Mouse (Mus musculus) kidney, embryonic 15.5 days (tissue): ENCODE results near the gene Cfap61. TPM values are rescaled to one million over a fixed set of nuclear protein-coding genes. Genes with fewer than 3 reads are reported as not detected.
A peak's percentile ranks its signal among the peaks of the same experiment; 100 is the strongest.

Source experiments
- ATAC-seq: fragments of 200-750 bp; cut with Nextera tagmentation; replicated peaks from 2 replicates; pipeline ENCODE4 v1.8.0; 2017; ENCODE audit warnings: moderate TSS enrichment; ENCODE audit not compliant: low FRiP score
- H3K27ac ChIP-seq: fragments of 300-500 bp; sonication (generic); 2 replicates; pipeline ENCODE4 v1.5.1; 2015; ENCODE audit warnings: mild to moderate bottlenecking, inconsistent platforms
- H3K27me3 ChIP-seq: fragments of 300-500 bp; sonication (generic); 2 replicates; pipeline ENCODE4 v1.6.1; 2015; ENCODE audit warnings: inconsistent platforms
- H3K36me3 ChIP-seq: fragments of 300-500 bp; sonication (generic); 2 replicates; pipeline ENCODE4 v1.6.1; 2015; ENCODE audit warnings: inconsistent platforms
- H3K4me1 ChIP-seq: fragments of 300-500 bp; sonication (generic); 2 replicates; pipeline ENCODE4 v1.6.1; 2015; ENCODE audit warnings: inconsistent platforms
- H3K4me2 ChIP-seq: fragments of 300-500 bp; sonication (generic); 2 replicates; pipeline ENCODE4 v1.6.1; 2015; ENCODE audit warnings: moderate library complexity, mild to moderate bottlenecking, inconsistent platforms
- H3K4me3 ChIP-seq: fragments of 300-500 bp; sonication (generic); replicated peaks from 2 replicates; pipeline ENCODE4 v1.5.1; 2015; ENCODE audit warnings: mild to moderate bottlenecking, inconsistent platforms
- H3K9ac ChIP-seq: fragments of 300-500 bp; sonication (generic); 2 replicates; pipeline ENCODE4 v1.6.1; 2015; ENCODE audit warnings: mild to moderate bottlenecking, inconsistent platforms
- H3K9me3 ChIP-seq: fragments of 300-500 bp; sonication (generic); replicated peaks from 2 replicates; pipeline ENCODE4 v1.6.1; 2016; ENCODE audit warnings: inconsistent platforms
- WGBS: fragments of 180-500 bp; shearing (Covaris S2); methylation state at CpG from one replicate; pipeline ENCODE4 v1.1.7; 2015; ENCODE audit warnings: mixed read lengths; 5-methylcytosine and 5-hydroxymethylcytosine counted together
- polyA plus RNA-seq: library from polyadenylated mRNA; unstranded; fragments of >200 nt; fragmentation: Nextera tagmentation; extraction: Ambion mirVana; gene quantifications from 2 replicates; pipeline ENCODE4 v1.2.1, GENCODE M21; 2015

The Cfap61 gene
- polyA plus RNA-seq, 1 experiment from 2014 or later, result 3.1 TPM

DNA sequence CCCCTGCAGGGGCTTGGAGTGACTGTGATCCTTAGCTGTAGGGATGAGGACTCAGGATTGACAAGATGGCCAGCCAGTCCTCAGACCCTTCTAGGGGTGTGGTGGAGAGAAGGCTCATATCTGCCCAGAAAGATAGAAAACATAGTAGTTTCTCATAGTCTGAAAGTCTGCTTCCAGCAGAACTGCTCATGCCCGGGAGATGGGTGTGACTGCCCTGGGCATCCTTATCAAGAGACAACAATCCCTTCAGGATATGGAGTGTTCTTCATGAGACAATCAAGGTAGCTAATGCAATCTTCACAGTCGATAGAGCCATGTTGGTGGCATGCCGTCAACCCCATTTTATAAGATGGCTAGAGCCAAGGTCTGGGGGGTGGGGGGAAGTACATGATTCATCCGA, 173.4 kb downstream of the Cfap61 start:
- Histone ChIP-seq H3K4me3 (no peak overlapping the region), H3K4me2 (no peak overlapping the region), H3K27ac (no peak overlapping the region), H3K9ac (no peak overlapping the region), H3K4me1 (no peaks in the 10 kb centered on the region), H3K36me3 (no peaks in the 10 kb centered on the region), H3K9me3 (no peaks in the 10 kb centered on the region), H3K27me3 (no peaks in the 10 kb centered on the region)
- no peak for ATAC-seq
- 87% methylated on average over 4 of the region's 4 CpGs for WGBS

GRCm38 (mm10) chr2:146109921-146110320, 175.3 kb downstream of the Cfap61 start:
- Histone ChIP-seq H3K27me3 (no peaks in the 10 kb centered on the region), H3K27ac (no peak overlapping the region), H3K4me1 (no peaks in the 10 kb centered on the region), H3K9me3 (no peaks in the 10 kb centered on the region), H3K36me3 (no peaks in the 10 kb centered on the region), H3K4me2 (no peak overlapping the region), H3K4me3 (no peak overlapping the region), H3K9ac (no peak overlapping the region)
- whole genome bisulfite sequencing, result 85% methylated on average over 9 of the region's 9 CpGs
- no peak for ATAC-seq

GRCm38 (mm10) chr2:146116282-146116681, 181.7 kb downstream of the Cfap61 start:
- Histone ChIP-seq H3K4me1 (peaks cover 10% of the 10 kb centered on the region), H3K4me3 (no peak overlapping the region), H3K9ac (no peak overlapping the region), H3K4me2 (no peak overlapping the region), H3K36me3 (no peaks in the 10 kb centered on the region), H3K27me3 (no peaks in the 10 kb centered on the region), H3K27ac (no peak overlapping the region), H3K9me3 (no peaks in the 10 kb centered on the region)
- 78% methylated on average over 6 of the region's 6 CpGs for WGBS
- no peak for ATAC-seq

DNA sequence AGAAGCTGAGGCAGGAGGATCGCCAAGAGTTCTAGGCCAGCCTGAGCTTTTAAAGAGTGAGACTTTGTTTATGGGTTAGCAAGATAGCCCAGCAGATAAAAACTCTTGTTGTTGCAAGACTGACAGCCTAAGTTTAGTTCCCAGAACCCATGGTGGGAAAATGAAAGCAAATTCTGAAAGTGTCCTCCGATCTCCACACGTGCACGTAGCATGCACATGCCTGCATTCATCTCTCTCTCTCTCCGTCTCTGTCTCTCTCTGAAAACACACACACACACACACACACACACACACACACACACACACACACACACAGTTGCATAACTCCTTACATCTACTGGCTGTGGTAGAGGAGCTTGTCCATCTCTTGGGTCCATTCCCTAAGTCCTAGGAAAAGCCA, 182.1 kb downstream of the Cfap61 start:
- H3K4me3 ChIP-seq, result no peak overlapping the region
- peaks cover 10% of the 10 kb centered on the region for H3K4me1 ChIP-seq
- no peak overlapping the region for H3K4me2 ChIP-seq
- WGBS, result 94% methylated on average over 5 of the region's 5 CpGs
- no peak for ATAC-seq
- H3K9me3 ChIP-seq, result no peaks in the 10 kb centered on the region
- no peaks in the 10 kb centered on the region for H3K27me3 ChIP-seq
- no peaks in the 10 kb centered on the region for H3K36me3 ChIP-seq
- H3K9ac ChIP-seq, result no peak overlapping the region
- no peak overlapping the region for H3K27ac ChIP-seq

- Histone ChIP-seq H3K27me3 (no peaks in the 10 kb centered on the region), H3K4me2 (no peak overlapping the region), H3K27ac (no peak overlapping the region), H3K4me3 (no peak overlapping the region), H3K4me1 (peaks cover 10% of the 10 kb centered on the region), H3K9me3 (no peaks in the 10 kb centered on the region), H3K9ac (no peak overlapping the region), H3K36me3 (no peaks in the 10 kb centered on the region)
- ATAC-seq, result 0 out of 2 replicates have a peak, but pooled peaks have one; percentile 52
- WGBS, result 51% methylated on average over 17 of the region's 17 CpGs
Measured at GRCm38 (mm10) chr2:146117191-146117914, 182.8 kb downstream of the Cfap61 start.

GRCm38 (mm10) chr2:146117915-146118403, 183.4 kb downstream of the Cfap61 start:
- Histone ChIP-seq H3K27ac (no peak overlapping the region), H3K9me3 (no peaks in the 10 kb centered on the region), H3K9ac (no peak overlapping the region), H3K4me1 (peaks cover 10% of the 10 kb centered on the region), H3K27me3 (no peaks in the 10 kb centered on the region), H3K36me3 (no peaks in the 10 kb centered on the region), H3K4me3 (no peak overlapping the region), H3K4me2 (no peak overlapping the region)
- WGBS, result 45% methylated on average over 3 of the region's 3 CpGs
- ATAC-seq, result peak; percentile 52; the same call in 1 of the 2 replicates

GRCm38 (mm10) chr2:146121551-146121950, 187.0 kb downstream of the Cfap61 start:
- Histone ChIP-seq H3K4me1 (peaks cover 10% of the 10 kb centered on the region), H3K27ac (no peak overlapping the region), H3K4me2 (no peak overlapping the region), H3K4me3 (no peak overlapping the region), H3K36me3 (no peaks in the 10 kb centered on the region), H3K9ac (no peak overlapping the region), H3K9me3 (no peaks in the 10 kb centered on the region), H3K27me3 (no peaks in the 10 kb centered on the region)
- 84% methylated on average over 7 of the region's 7 CpGs for WGBS
- no peak for ATAC-seq

GRCm38 (mm10) chr2:146125129-146125528, 190.5 kb downstream of the Cfap61 start:
- ATAC-seq, result no peak
- no peak overlapping the region for H3K27ac ChIP-seq
- H3K4me3 ChIP-seq, result no peak overlapping the region
- H3K27me3 ChIP-seq, result no peaks in the 10 kb centered on the region
- H3K36me3 ChIP-seq, result no peaks in the 10 kb centered on the region
- H3K4me1 ChIP-seq, result no peaks in the 10 kb centered on the region
- no peaks in the 10 kb centered on the region for H3K9me3 ChIP-seq
- H3K4me2 ChIP-seq, result no peak overlapping the region
- 88% methylated on average over 2 of the region's 2 CpGs for WGBS
- H3K9ac ChIP-seq, result no peak overlapping the region

DNA sequence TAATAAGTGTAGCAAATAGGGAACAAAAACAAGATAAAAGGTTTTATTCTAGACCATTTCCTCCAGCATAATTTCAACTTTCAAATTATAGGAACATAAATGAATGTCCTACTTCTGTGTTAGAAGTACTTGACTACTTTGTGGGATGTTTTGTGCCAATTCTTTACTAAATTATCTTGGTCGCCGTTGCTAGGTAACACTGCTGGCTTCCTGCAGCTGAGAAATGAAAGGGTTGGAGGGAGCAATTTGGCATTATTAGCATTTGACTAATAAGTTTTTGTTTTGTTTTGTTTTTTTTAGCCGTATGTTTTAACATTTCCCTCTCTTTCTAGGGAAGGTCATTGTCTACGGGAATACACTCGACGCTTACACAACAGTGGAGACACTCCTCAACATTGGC, 194.0 kb downstream of the Cfap61 start:
- H3K4me3 ChIP-seq, result no peak overlapping the region
- H3K27ac ChIP-seq, result no peak overlapping the region
- ATAC-seq, result no peak
- no peaks in the 10 kb centered on the region for H3K9me3 ChIP-seq
- whole genome bisulfite sequencing, result 91% methylated on average over 6 of the region's 6 CpGs
- H3K4me1 ChIP-seq, result no peaks in the 10 kb centered on the region
- H3K27me3 ChIP-seq, result no peaks in the 10 kb centered on the region
- no peaks in the 10 kb centered on the region for H3K36me3 ChIP-seq
- no peak overlapping the region for H3K4me2 ChIP-seq
- no peak overlapping the region for H3K9ac ChIP-seq

GRCm38 (mm10) chr2:146130514-146130913, 195.9 kb downstream of the Cfap61 start:
- ATAC-seq, result no peak
- Histone ChIP-seq H3K27ac (no peak overlapping the region), H3K4me1 (no peaks in the 10 kb centered on the region), H3K4me3 (no peak overlapping the region), H3K36me3 (no peaks in the 10 kb centered on the region), H3K9ac (no peak overlapping the region), H3K27me3 (no peaks in the 10 kb centered on the region), H3K9me3 (no peaks in the 10 kb centered on the region; the same call in 1 of the 2 replicates), H3K4me2 (no peak overlapping the region)
- 92% methylated on average over 3 of the region's 3 CpGs for WGBS

DNA sequence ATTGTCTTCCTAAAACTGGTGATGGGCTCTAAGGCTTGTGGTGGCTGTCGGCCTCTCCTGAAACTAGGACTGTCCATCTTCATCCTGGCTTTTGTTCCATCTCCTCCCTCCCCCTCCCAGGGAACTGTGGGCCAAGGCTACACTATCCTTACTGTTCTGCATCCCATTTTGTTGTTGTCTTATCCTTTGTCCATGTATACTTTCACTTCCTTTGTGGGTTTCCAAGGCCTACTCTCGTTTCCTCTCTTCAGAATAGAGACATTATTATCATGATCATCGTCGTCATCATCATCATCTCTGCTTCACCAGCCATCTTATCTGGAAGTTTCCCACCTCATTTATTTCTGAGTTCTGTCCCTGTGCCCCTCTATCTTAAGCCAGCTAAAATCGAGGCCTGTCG, 199.7 kb downstream of the Cfap61 start:
- H3K4me2 ChIP-seq, result no peak overlapping the region
- 88% methylated on average over 6 of the region's 6 CpGs for whole genome bisulfite sequencing
- H3K36me3 ChIP-seq, result no peaks in the 10 kb centered on the region
- no peak overlapping the region for H3K27ac ChIP-seq
- H3K9me3 ChIP-seq, result no peaks in the 10 kb centered on the region; the same call in 1 of the 2 replicates
- no peak overlapping the region for H3K9ac ChIP-seq
- ATAC-seq, result no peak
- H3K27me3 ChIP-seq, result no peaks in the 10 kb centered on the region
- H3K4me3 ChIP-seq, result no peak overlapping the region
- no peaks in the 10 kb centered on the region for H3K4me1 ChIP-seq

GRCm38 (mm10) chr2:146140711-146141110, 206.1 kb downstream of the Cfap61 start:
- Histone ChIP-seq H3K4me2 (no peak overlapping the region), H3K9me3 (no peaks in the 10 kb centered on the region), H3K4me3 (no peak overlapping the region), H3K4me1 (no peaks in the 10 kb centered on the region), H3K27ac (no peak overlapping the region), H3K9ac (no peak overlapping the region), H3K27me3 (no peaks in the 10 kb centered on the region), H3K36me3 (no peaks in the 10 kb centered on the region)
- 80% methylated on average over 3 of the region's 3 CpGs for WGBS
- ATAC-seq, result no peak

GRCm38 (mm10) chr2:146147306-146147705, 212.7 kb downstream of the Cfap61 start:
- Histone ChIP-seq H3K9ac (no peak overlapping the region), H3K4me1 (no peaks in the 10 kb centered on the region), H3K4me2 (no peak overlapping the region), H3K36me3 (no peaks in the 10 kb centered on the region), H3K27ac (no peak overlapping the region), H3K9me3 (no peaks in the 10 kb centered on the region), H3K27me3 (no peaks in the 10 kb centered on the region), H3K4me3 (no peak overlapping the region)
- WGBS, result 89% methylated on average over 4 of the region's 4 CpGs
- no peak for ATAC-seq
